Mouse (Mus musculus) erythroblast, embryonic 14.5 days (primary cell): ENCODE data around the gene Fbxw8.

ENCODE experiments used
- GATA1 ChIP-seq: IDR thresholded peaks from 2 replicates; pipeline ENCODE4 v1.6.1; 2012; ENCODE audit warnings: low read length, inconsistent platforms, mixed read lengths
- TAL1 ChIP-seq: IDR thresholded peaks from 3 replicates; pipeline ENCODE4 v1.6.1; 2012; ENCODE audit warnings: low read length, inconsistent platforms, mixed read lengths

DNA sequence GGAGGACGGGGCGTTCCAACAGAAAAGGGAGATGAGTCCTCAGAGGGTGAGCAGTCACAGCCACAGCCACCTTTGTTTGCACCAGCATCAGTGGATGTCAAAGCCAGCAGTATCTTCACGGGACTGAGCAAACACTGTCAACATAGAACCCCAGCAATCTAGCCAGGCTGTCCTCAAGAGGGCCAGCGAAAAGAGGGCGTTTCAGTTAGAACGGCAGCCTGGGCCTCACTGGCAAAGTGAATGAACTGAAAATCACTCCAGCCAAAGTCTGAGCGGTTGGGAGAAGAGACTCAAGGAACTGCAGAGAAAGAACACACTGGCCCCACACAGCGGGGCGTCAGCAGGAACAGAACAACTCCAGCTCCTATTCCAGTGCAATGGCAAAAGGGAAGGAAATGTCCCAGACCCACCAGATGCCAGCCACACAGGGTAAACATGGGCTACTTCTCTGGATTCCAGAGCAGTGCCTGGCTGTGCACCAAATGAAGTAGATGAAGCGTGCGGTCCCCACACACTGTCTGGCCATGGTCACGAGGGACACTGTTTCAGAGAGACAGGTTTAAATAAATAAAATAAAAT, 72.1 kb downstream of the Fbxw8 start:
- TF ChIP-seq GATA1 (no peak), TAL1 (no peak)
